Mouse (Mus musculus): ENCODE measurements around the gene Prss47. TPM values are rescaled to one million over a fixed set of nuclear protein-coding genes. Genes with fewer than 3 reads are reported as not detected.

Prss47 gene
- polyA plus RNA-seq, 1 experiment from 2014 or later = not detected

Other genes with a start within 250 kb of the Prss47 start
- 0.97 and 1.2 TPM in 2 replicates for gene Cntnap3, start 148.8 kb downstream of the Prss47 start, polyA plus RNA-seq (2015; fragmentation: Nextera tagmentation; extraction: Ambion mirVana)
- not detected in 2 replicates for gene Spata31, start 135.4 kb downstream of the Prss47 start, polyA plus RNA-seq (2015; fragmentation: Nextera tagmentation; extraction: Ambion mirVana)
- gene Spata31d1c, start 19.7 kb downstream of the Prss47 start, polyA plus RNA-seq (2015; fragmentation: Nextera tagmentation; extraction: Ambion mirVana) = not detected in 2 replicates
- gene Mfsd14b, start 60.2 kb upstream of the Prss47 start, polyA plus RNA-seq (2015; fragmentation: Nextera tagmentation; extraction: Ambion mirVana) = 53.0 and 60.1 TPM in 2 replicates
- not detected in 2 replicates for gene Olfr465-ps1, start 85.3 kb upstream of the Prss47 start, polyA plus RNA-seq (2015; fragmentation: Nextera tagmentation; extraction: Ambion mirVana)
- gene Olfr466, start 97.5 kb upstream of the Prss47 start, polyA plus RNA-seq (2015; fragmentation: Nextera tagmentation; extraction: Ambion mirVana) = not detected in 2 replicates
- 0.19 TPM in 1 of 2 replicates, not detected in the other for gene Nlrp4f, start 153.2 kb upstream of the Prss47 start, polyA plus RNA-seq (2015; fragmentation: Nextera tagmentation; extraction: Ambion mirVana)
- gene Gm10775, start 206.8 kb upstream of the Prss47 start, polyA plus RNA-seq (2015; fragmentation: Nextera tagmentation; extraction: Ambion mirVana) = not detected in 2 replicates
- 8.1 and 9.4 TPM in 2 replicates for gene Zfp369, start 226.1 kb upstream of the Prss47 start, polyA plus RNA-seq (2015; fragmentation: Nextera tagmentation; extraction: Ambion mirVana)

All from intestine, embryonic 15.5 days (tissue).